Comparison of ENCODE assay signal across 8 mouse cellular contexts in genomic region chr7:4863041-4863440, GRCm38 (mm10). TPM values are rescaled to one million over a fixed set of nuclear protein-coding genes. Genes with fewer than 3 reads are reported as not detected.
DNase-seq lines count a peak whose midpoint lies in the region; ATAC-seq and TF ChIP-seq lines count a peak whose summit lies in the region.
"Had no signal": no experiment of that assay in that cellular context is flagged by ENCODE, and none has a peak within 500 bp of the region (broad histone marks: within the 10 kb centered on the region; RNA-seq: fewer than 3 reads in every experiment).

No protein-coding gene starts in this region.

- peak; percentile 18 for DNase-seq in MEL (ENCODE audit: low read depth, low spot score)
- DNase-seq in adrenal gland, adult 18-20 months (ENCODE audit: low spot score in 2 of 2) = peak; percentile 80 to 81
- peak; percentile 29 to 59 for DNase-seq in gastrocnemius, adult 8-10 months (ENCODE audit: low spot score in 2 of 2)
- DNase-seq in kidney, postnatal 36 days = peak; percentile 93 to 94
- DNase-seq in natural killer cell, adult 2 months (ENCODE audit: low spot score in 2 of 2) = no peak
- no peak for DNase-seq in embryo, embryonic 10 days (ENCODE audit: low spot score)

- 70% methylated on average over 1 of the region's 1 CpGs for WGBS in neural tube, embryonic 15.5 days

- H3K27me3 ChIP-seq in MEL (ENCODE audit: control insufficient read depth in 1 of 2, insufficient read depth in 2 of 2, low read length in 2 of 2) = no peaks in the 10 kb centered on the region; a peak in 1 of 4 replicates
- H3K27me3 ChIP-seq in neural tube, embryonic 15.5 days (replicated peaks) = no peaks in the 10 kb centered on the region
- H3K27me3 ChIP-seq: limb, embryonic 12.5 days had no signal

- H3K36me3 ChIP-seq in MEL (ENCODE audit: control insufficient read depth in 1 of 2, insufficient read depth in 2 of 2, low read length in 2 of 2) = no peaks in the 10 kb centered on the region; a peak in 1 of 4 replicates
- no peaks in the 10 kb centered on the region for H3K36me3 ChIP-seq in neural tube, embryonic 15.5 days
- H3K36me3 ChIP-seq: limb, embryonic 12.5 days had no signal

- no peak overlapping the region for H3K9ac ChIP-seq in MEL (ENCODE audit: control insufficient read depth, low read depth, low read length, poor library complexity, severe bottlenecking)
- no peak overlapping the region for H3K9ac ChIP-seq in neural tube, embryonic 15.5 days (replicated peaks)
- H3K9ac ChIP-seq: limb, embryonic 12.5 days had no signal

- H3K9me3 ChIP-seq in MEL (replicated peaks; ENCODE audit: insufficient read depth, low read length) = no peaks in the 10 kb centered on the region
- H3K9me3 ChIP-seq in neural tube, embryonic 15.5 days (replicated peaks) = no peaks in the 10 kb centered on the region
- H3K9me3 ChIP-seq: limb, embryonic 12.5 days had no signal

- ATAC-seq in neural tube, embryonic 15.5 days (ENCODE audit: low FRiP score) = no peak

- no peak for TF ChIP-seq RAD21 in MEL (IDR thresholded peaks at IDR 0.05; ENCODE audit: low read depth, low read length)

- no peak overlapping the region for H3K4me2 ChIP-seq in neural tube, embryonic 15.5 days
- H3K4me2 ChIP-seq: limb, embryonic 12.5 days had no signal

- H3K4me1 ChIP-seq in MEL (ENCODE audit: control insufficient read depth in 1 of 2, insufficient read depth in 2 of 2, low read length in 2 of 2) = no peaks in the 10 kb centered on the region
- peaks cover 17% of the 10 kb centered on the region for H3K4me1 ChIP-seq in neural tube, embryonic 15.5 days

- H3K4me3 ChIP-seq in MEL (ENCODE audit: control insufficient read depth in 1 of 2, insufficient read depth in 1 of 2, low read depth in 2 of 2, low read length in 2 of 2) = no peak overlapping the region
- H3K4me3 ChIP-seq in neural tube, embryonic 15.5 days (replicated peaks) = no peak overlapping the region
- H3K4me3 ChIP-seq: limb, embryonic 12.5 days had no signal

- no peak for TF ChIP-seq POLR2A in MEL (IDR thresholded peaks at IDR 0.05; ENCODE audit: control insufficient read depth in 1 of 2, insufficient read depth in 1 of 2, low read depth in 1 of 2, low read length in 2 of 2, poor library complexity in 1 of 2)

- no peak for TF ChIP-seq EP300 in MEL (IDR thresholded peaks at IDR 0.05; ENCODE audit: low read depth in 1 of 2, low read length in 2 of 2)

- no peak for TF ChIP-seq CTCF in MEL (IDR thresholded peaks at IDR 0.05 in 2 of 3, conservative IDR thresholded peaks at IDR 0.05 in 1 of 3; ENCODE audit: control insufficient read depth in 1 of 3, insufficient read depth in 1 of 3, low read depth in 2 of 3, low read length in 3 of 3, poor library complexity in 1 of 3, severe bottlenecking in 1 of 3)

- H3K27ac ChIP-seq in MEL (ENCODE audit: control insufficient read depth, low read depth, low read length) = no peak overlapping the region
- H3K27ac ChIP-seq in neural tube, embryonic 15.5 days (replicated peaks) = no peak overlapping the region
- H3K27ac ChIP-seq: limb, embryonic 12.5 days had no signal

- H3K79me2 ChIP-seq in MEL (ENCODE audit: control insufficient read depth, insufficient read depth, low read length, poor library complexity) = no peaks in the 10 kb centered on the region; the same call in 1 of the 2 replicates

TF ChIP-seq in MEL, 35 proteins besides CTCF, POLR2A, EP300 and RAD21:
- no peak for TF ChIP-seq USF2 (IDR thresholded peaks at IDR 0.05; ENCODE audit: borderline replicate concordance in 1 of 2, insufficient read depth in 1 of 2, low read depth in 1 of 2, low read length in 2 of 2)
- TF ChIP-seq CHD1 (IDR thresholded peaks at IDR 0.05; ENCODE audit: low read depth, low read length) = no peak
- TF ChIP-seq CHD2 (IDR thresholded peaks at IDR 0.05; ENCODE audit: low read length) = no peak
TF ChIP-seq in MEL: peak in this region for 0.

RNA-seq across cellular contexts. Expression of gene Isoc2b, which starts 7.0 kb away (rescaled TPM):
- total RNA-seq in MEL (2012; rRNA removed) = 2.6 and 2.8 TPM in 2 replicates
- polyA plus RNA-seq in MEL (2012; ENCODE audit: insufficient read depth in 1 of 2, insufficient read length in 2 of 2, low read depth in 1 of 2, low replicate concordance in 2 of 2, missing spikeins in 1 of 2) = 1 to 10 TPM in 1 of 2 experiments, not detected in 1; 3.0 TPM
- total RNA-seq in adrenal gland, adult 18-20 months (2021) = 10 to 100 TPM in 1 of 2 experiments, 1 to 10 TPM in 1; 9.6 to 18.3 TPM
- total RNA-seq in gastrocnemius, adult 8-10 months (2022) = 1 to 10 TPM; 3.5 to 5.0 (median 3.8) TPM
- polyA plus RNA-seq in neural tube, embryonic 15.5 days (2015; fragmentation: Nextera tagmentation; extraction: Ambion mirVana) = 3.7 and 5.9 TPM in 2 replicates

RNA-seq across cellular contexts. Expression of gene Isoc2a, which starts 13.9 kb away (rescaled TPM):
- total RNA-seq in MEL (2012; rRNA removed) = 11.1 and 12.4 TPM in 2 replicates
- 10 to 100 TPM in 1 of 2 experiments, not detected in 1; 20.6 TPM for polyA plus RNA-seq in MEL (2012; ENCODE audit: insufficient read depth in 1 of 2, insufficient read length in 2 of 2, low read depth in 1 of 2, low replicate concordance in 2 of 2, missing spikeins in 1 of 2)
- total RNA-seq in adrenal gland, adult 18-20 months (2021) = 10 to 100 TPM; 32.7 to 38.0 TPM
- total RNA-seq in gastrocnemius, adult 8-10 months (2022) = 10 to 100 TPM; 23.6 to 32.4 (median 28.2) TPM
- 0.51 and 0.79 TPM in 2 replicates for polyA plus RNA-seq in neural tube, embryonic 15.5 days (2015; fragmentation: Nextera tagmentation; extraction: Ambion mirVana)

RNA-seq across cellular contexts. Expression of gene Shisa7, which starts 18.5 kb away (rescaled TPM):
- total RNA-seq in MEL (2012; rRNA removed) = not detected in 2 replicates
- under 1 TPM in 1 of 2 experiments, not detected in 1; 0.07 TPM for polyA plus RNA-seq in MEL (2012; ENCODE audit: insufficient read depth in 1 of 2, insufficient read length in 2 of 2, low read depth in 1 of 2, low replicate concordance in 2 of 2, missing spikeins in 1 of 2)
- total RNA-seq in adrenal gland, adult 18-20 months (2021) = 1 to 10 TPM; 2.1 to 2.4 TPM
- not detected for total RNA-seq in gastrocnemius, adult 8-10 months (2022)
- 10.6 and 11.3 TPM in 2 replicates for polyA plus RNA-seq in neural tube, embryonic 15.5 days (2015; fragmentation: Nextera tagmentation; extraction: Ambion mirVana)

RNA-seq across cellular contexts. Expression of gene Gm36210, which starts 43.3 kb away (rescaled TPM):
- 0.15 TPM in 1 of 2 replicates, not detected in the other for total RNA-seq in MEL (2012; rRNA removed)
- under 1 TPM in 1 of 2 experiments, not detected in 1; 0.97 TPM for polyA plus RNA-seq in MEL (2012; ENCODE audit: insufficient read depth in 1 of 2, insufficient read length in 2 of 2, low read depth in 1 of 2, low replicate concordance in 2 of 2, missing spikeins in 1 of 2)
- total RNA-seq in adrenal gland, adult 18-20 months (2021) = not detected
- under 1 TPM in 3 of 4 experiments, not detected in 1; 0.29 to 0.81 (median 0.48) TPM for total RNA-seq in gastrocnemius, adult 8-10 months (2022)
- 0.23 and 0.37 TPM in 2 replicates for polyA plus RNA-seq in neural tube, embryonic 15.5 days (2015; fragmentation: Nextera tagmentation; extraction: Ambion mirVana)
- polyA plus RNA-seq: limb, embryonic 12.5 days had no signal

RNA-seq across cellular contexts. Expression of gene Ube2s, which starts 50.7 kb away (rescaled TPM):
- 341 and 346 TPM in 2 replicates for total RNA-seq in MEL (2012; rRNA removed)
- polyA plus RNA-seq in MEL (2012; ENCODE audit: insufficient read depth in 1 of 2, insufficient read length in 2 of 2, low read depth in 1 of 2, low replicate concordance in 2 of 2, missing spikeins in 1 of 2) = 100 to 1,000 TPM in 1 of 2 experiments, not detected in 1; 740 TPM
- 100 to 1,000 TPM; 119 to 128 TPM for total RNA-seq in adrenal gland, adult 18-20 months (2021)
- 100 to 1,000 TPM in 1 of 4 experiments, 10 to 100 TPM in 3; 92.3 to 102 (median 95.8) TPM for total RNA-seq in gastrocnemius, adult 8-10 months (2022)
- polyA plus RNA-seq in neural tube, embryonic 15.5 days (2015; fragmentation: Nextera tagmentation; extraction: Ambion mirVana) = 252 and 275 TPM in 2 replicates

Comparison
In these comparisons a context has a peak if more than half of its experiments do, and no peak if none do; other contexts are left out.
1. DNase-seq: peak in MEL (single experiment), adrenal gland, adult 18-20 months (2 of 2), gastrocnemius, adult 8-10 months (2 of 2) and kidney, postnatal 36 days (2 of 2); none in natural killer cell, adult 2 months (0 of 2) and embryo, embryonic 10 days (single experiment).